Mouse (Mus musculus) bone marrow, adult 2 months (tissue): Measurements from ENCODE around the gene Tmem262. TPM values are rescaled to one million over a fixed set of nuclear protein-coding genes. Genes with fewer than 3 reads are reported as not detected.
A peak's percentile ranks its signal among the peaks of the same experiment; 100 is the strongest.

Source experiments
- H3K27ac ChIP-seq: fragments of 200-500 bp; 2 replicates; pipeline ENCODE4 v1.5.1; 2012; ENCODE audit warnings: low read depth, mild to moderate bottlenecking, control low read depth, inconsistent platforms, low read length; ENCODE audit not compliant: control insufficient read depth, poor library complexity, insufficient read depth
- H3K4me1 ChIP-seq: fragments of 200-500 bp; 2 replicates; pipeline ENCODE4 v1.6.1; 2011; ENCODE audit warnings: low read length; ENCODE audit not compliant: control insufficient read depth, insufficient read depth
- H3K4me3 ChIP-seq: fragments of 200-500 bp; replicated peaks from 2 replicates; pipeline ENCODE3; 2011; ENCODE audit warnings: mild to moderate bottlenecking, low read depth, low read length, control low read depth; ENCODE audit not compliant: control insufficient read depth
- CTCF ChIP-seq: fragments of 200-500 bp; IDR thresholded peaks from 2 replicates; pipeline ENCODE4 v1.5.1; 2011; ENCODE audit warnings: low read length, control low read depth; ENCODE audit not compliant: control insufficient read depth, insufficient read depth
- POLR2A ChIP-seq: fragments of 200-500 bp; IDR thresholded peaks from 2 replicates; pipeline ENCODE4 v1.6.1; 2011; ENCODE audit warnings: low read depth, mild to moderate bottlenecking, control low read depth, low read length, borderline replicate concordance; ENCODE audit not compliant: control insufficient read depth
- WGBS: fragments of 180-500 bp; shearing (Covaris S2); methylation state at CpG from one replicate; pipeline ENCODE4 v1.1.7; 2018; 5-methylcytosine and 5-hydroxymethylcytosine counted together
- polyA plus RNA-seq: library from polyadenylated mRNA; stranded (reverse); fragments of >200 nt; gene quantifications from 2 replicates; pipeline ENCODE4 v1.2.4, GENCODE M21; 2011; ENCODE audit warnings: low replicate concordance; ENCODE audit not compliant: missing spikeins, insufficient read depth, insufficient read length

The Tmem262 gene
- polyA plus RNA-seq, 1 experiment, result not detected

DNA sequence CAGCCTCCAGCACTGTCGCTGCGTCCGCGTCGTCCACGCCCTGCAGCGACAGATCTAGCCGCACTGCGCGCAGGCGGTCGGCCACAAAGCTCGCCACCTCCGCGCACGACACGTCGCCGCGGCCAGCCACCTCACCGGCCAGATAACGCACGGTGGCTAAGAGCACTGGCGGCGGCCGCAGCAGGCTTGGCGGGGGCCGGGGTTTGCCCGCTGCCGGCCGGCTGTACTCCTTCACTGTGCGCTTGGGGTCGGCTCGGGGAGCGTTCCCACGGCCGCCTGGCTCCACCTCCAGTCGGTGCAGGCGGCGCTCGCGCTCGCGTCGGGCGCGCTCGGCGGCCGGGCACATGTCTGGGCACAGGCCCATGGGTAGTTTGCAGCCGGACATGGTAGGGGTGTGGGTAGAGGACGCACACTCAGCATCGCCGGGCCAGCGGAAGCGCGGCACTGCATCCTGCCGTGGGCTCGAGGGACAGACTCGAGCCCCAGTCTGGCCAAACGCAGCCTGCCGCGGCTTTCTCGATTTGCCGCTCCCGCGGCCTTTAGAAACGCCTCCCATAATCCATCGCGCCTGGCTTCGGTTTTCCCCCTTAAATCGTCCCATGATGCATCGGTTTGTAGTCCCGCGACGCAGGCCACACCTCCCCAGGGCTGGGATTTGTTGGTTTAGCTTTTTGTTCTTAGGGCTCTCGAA is 38.3 kb downstream of the Tmem262 start, which contains the start of gene Sac3d1:
Gene Sac3d1, minus strand, starts transcription at position 665 of the 691 bp plus-strand sequence.
- peak within 1 kb of the TSS; percentile 98 for H3K27ac ChIP-seq
- under 1% methylated on average over 77 of the region's 77 CpGs for WGBS
- H3K4me1 ChIP-seq, result no peaks in the 10 kb centered on the region
- TF ChIP-seq CTCF, result peak; percentile 9; the same call in 1 of the 2 replicates
- TF ChIP-seq POLR2A, result peak; percentile 84; the same call in 1 of the 2 replicates
- H3K4me3 ChIP-seq, result peak within 1 kb of the TSS; percentile 99

DNA sequence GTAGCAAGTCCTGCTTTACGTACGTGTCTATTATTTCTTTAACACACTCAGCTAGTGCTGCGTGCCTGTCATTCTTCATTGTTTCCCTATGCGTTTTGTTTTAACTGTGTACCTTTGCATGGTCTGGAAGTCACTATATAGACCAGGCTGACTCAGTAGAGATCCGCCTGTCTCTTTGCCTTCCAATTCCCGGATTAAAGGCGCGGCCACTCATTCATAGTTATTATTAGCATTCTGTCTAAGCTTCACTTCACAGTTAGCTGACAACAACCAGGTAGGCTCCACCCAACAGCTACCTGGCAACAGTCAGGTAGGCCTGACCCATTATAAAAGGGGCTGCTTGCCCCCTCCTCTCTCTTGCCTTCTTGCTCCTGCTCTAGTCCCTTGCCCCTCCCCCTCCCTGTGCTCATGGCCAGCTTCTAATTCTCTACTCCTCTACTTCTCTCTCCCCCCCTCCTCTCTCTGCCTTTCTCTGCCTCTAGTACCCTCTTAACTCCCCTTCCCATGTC is 38.9 kb downstream of the Tmem262 start:
- no peak overlapping the region for H3K27ac ChIP-seq
- WGBS, result under 1% methylated on average over 8 of the region's 8 CpGs
- H3K4me1 ChIP-seq, result no peaks in the 10 kb centered on the region
- peak overlapping the region; percentile 99 for H3K4me3 ChIP-seq
- TF ChIP-seq CTCF (no peak), POLR2A (no peak)

DNA sequence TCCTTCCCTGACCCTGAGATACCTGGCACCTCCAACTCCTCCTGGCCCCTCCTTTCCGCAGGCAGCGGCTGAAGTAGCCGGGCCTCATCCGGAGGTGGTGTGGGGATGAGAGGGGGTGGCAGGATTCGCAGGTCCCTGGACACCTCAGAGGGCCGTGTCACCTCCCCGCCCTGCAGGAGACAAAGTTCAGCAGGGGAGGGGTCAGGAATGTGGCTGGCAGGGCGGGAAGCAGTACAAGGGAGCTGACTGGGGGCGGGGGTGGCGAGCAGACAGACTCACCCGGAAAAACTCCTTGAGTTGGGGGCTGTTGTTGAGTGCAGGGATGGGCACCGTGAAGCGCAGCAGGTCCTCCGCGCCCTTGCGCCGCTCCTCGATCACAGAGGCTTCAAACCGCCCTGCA is 41.9 kb downstream of the Tmem262 start:
- Histone ChIP-seq H3K4me3 (no peak overlapping the region), H3K4me1 (no peaks in the 10 kb centered on the region), H3K27ac (no peak overlapping the region)
- no peak for TF ChIP-seq POLR2A
- no peak for TF ChIP-seq CTCF
- 92% methylated on average over 19 of the region's 19 CpGs for WGBS

DNA sequence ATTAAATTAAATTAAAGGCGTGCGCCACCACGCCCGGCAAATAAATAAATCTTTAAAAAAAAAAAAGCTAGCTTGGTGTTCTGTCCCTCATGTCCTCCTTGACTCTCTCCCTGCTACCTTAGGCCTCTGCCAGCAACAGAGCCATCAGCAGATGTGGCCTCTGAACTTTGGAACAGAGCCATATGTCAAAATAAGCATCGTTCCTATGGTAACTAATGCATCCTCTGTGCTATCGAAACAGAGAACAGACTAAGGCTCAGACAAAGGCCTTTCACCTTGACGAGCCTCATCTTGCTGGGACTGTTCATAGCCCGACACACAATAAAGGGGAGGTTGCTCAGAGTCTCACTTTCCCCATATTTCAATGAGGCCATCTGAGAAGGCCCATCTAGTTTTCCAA is 43.5 kb downstream of the Tmem262 start:
- H3K27ac ChIP-seq, result no peak overlapping the region
- WGBS, result 84% methylated on average over 8 of the region's 8 CpGs
- no peak for TF ChIP-seq POLR2A
- no peak for TF ChIP-seq CTCF
- no peaks in the 10 kb centered on the region for H3K4me1 ChIP-seq
- no peak overlapping the region for H3K4me3 ChIP-seq

DNA sequence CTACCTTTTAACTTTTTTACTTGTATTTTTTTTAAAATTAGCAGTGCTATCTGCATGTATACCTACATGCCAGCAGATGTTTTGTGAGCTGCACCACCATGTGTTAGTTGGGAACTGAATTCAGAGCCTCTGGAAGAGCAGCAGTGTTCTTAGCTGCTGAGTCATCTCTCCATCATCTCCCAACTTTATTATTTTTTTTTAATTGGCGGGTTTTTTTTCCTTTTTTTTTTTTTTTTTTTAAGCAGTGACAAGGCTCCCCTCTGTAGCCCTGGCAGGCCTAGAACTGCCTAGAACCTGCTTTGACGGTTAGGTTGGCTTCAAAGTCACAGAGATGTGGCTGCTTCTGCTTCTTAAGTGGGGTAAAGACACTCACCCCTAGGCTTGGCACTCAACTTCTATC is 45.1 kb downstream of the Tmem262 start:
- no peaks in the 10 kb centered on the region; the same call in 1 of the 2 replicates for H3K4me1 ChIP-seq
- H3K27ac ChIP-seq, result no peak overlapping the region
- WGBS, result 71% methylated on average over 2 of the region's 2 CpGs
- no peak for TF ChIP-seq CTCF
- no peak for TF ChIP-seq POLR2A
- no peak overlapping the region for H3K4me3 ChIP-seq

DNA sequence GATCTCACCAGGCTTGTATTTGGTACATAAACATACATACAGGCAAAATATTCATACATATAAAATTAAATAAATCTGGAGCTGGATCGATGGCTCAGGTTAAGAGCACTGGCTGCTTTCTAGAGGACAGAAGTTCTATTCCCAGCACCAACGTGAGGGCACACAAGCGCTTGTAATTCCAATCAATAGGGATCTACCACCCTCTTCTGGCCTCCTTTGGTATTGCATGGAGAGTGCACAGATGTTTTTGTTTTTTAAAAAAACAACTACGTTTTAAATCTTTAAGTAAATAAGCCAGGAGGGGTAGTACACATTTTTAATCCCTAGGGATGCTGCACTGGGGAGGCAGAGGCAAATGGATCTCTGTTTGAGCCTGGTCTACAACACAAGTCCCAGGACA is 46.5 kb downstream of the Tmem262 start:
- 24% methylated on average over 4 of the region's 4 CpGs for WGBS
- TF ChIP-seq CTCF, result peak; percentile 52
- TF ChIP-seq POLR2A, result no peak
- no peak overlapping the region for H3K27ac ChIP-seq
- peak overlapping the region; percentile 21 for H3K4me3 ChIP-seq
- H3K4me1 ChIP-seq, result no peaks in the 10 kb centered on the region; the same call in 1 of the 2 replicates

DNA sequence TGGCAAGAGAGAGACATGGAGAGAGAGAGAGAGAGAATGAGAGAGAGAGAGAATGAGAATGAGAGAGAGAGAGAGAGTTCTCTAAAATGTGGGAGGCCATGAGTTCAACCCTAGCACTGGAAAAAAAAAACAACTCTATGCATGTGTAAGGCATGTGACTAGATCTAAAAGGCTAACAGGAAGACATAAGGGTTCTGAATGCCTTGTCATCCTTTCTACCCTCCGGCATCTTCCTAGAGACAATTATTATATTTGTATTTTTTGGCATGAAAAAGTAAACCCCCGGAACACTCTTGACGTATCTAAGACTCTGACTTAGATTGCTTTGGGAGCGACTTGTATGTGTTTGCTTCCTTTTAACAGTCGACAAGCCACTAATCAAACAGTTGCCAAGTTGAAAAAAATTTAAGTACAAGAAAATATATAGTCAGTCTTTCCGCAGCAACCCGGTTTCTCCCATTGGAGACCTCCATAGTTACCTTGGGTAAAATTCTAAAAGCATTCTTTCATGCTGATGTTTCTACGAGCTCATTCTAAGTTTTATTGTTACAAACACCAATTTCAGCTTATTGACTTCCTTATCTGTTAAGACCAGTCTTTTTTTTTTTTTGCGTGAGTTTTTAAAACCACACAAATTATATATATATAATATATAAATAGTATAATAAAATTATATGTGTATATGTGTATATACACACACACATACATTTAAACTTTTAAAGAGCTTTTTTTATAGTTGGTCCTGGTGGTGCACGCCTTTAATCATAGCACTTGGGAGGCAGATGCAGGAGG is 47.2 kb downstream of the Tmem262 start:
- peak overlapping the region; percentile 76 for H3K4me3 ChIP-seq
- 50% methylated on average over 10 of the region's 10 CpGs for WGBS
- no peak for TF ChIP-seq POLR2A
- no peak for TF ChIP-seq CTCF
- H3K27ac ChIP-seq, result no peak overlapping the region
- H3K4me1 ChIP-seq, result peaks cover 2% of the 10 kb centered on the region; the same call in 1 of the 2 replicates

DNA sequence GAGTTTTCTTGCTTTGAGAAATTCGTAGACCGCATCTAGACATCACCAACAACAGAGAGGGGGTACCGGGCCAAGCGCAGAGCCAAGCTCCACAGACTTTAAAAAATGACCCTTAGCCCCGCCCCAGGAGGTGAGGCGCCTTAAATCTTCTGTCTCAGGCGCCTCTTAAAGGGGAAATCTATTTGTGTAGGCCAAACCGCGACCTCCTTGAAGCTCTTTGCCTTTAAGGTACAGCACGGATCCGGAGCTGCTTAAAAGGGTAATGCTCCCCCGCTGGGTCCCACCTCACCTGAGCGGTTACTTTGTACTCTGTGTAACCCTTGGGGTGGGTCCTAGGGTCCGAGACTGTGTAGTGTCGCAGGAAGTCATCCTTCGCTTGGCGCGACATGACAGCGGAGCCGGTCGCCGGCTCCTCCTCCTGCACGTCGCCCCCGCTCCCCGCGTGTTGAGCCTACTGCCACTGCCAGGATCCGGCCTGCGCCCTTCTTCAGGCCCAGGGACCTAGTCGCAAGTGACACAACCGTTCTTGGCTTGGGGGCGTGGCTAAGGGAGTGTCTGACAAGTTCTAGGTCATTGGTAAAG is 48.0 kb downstream of the Tmem262 start, which contains the start of gene Snx15:
Gene Snx15, minus strand, starts transcription at position 545 of the 582 bp plus-strand sequence.
- Histone ChIP-seq H3K4me3 (peak within 1 kb of the TSS; percentile 76), H3K27ac (peak within 1 kb of the TSS; percentile 96), H3K4me1 (peaks cover 2% of the 10 kb centered on the region; the same call in 1 of the 2 replicates)
- under 1% methylated on average over 32 of the region's 32 CpGs for WGBS
- TF ChIP-seq CTCF, result no peak
- peak; percentile 78; the same call in 1 of the 2 replicates for TF ChIP-seq POLR2A
